Mouse (Mus musculus): ENCODE results near the gene Thnsl2. TPM values are rescaled to one million over a fixed set of nuclear protein-coding genes. Genes with fewer than 3 reads are reported as not detected.

The Thnsl2 gene
- polyA plus RNA-seq (2015; fragmentation: Nextera tagmentation; extraction: Ambion mirVana): 99.3 and 110 TPM in 2 replicates

GRCm38 (mm10) chr6:71143894-71144455 lies at the start of gene Thnsl2:
Gene Thnsl2 (minus strand): TSS chr6:71144439.
- Histone ChIP-seq H3K4me1 (replicated peaks; ENCODE audit: insufficient read depth, low read length) (no peaks in the 10 kb centered on the region), H3K4me3 (replicated peaks; ENCODE audit: low read depth, low read length) (peak within 1 kb of the TSS; percentile 54), H3K9me3 (replicated peaks; ENCODE audit: low read length) (0 out of 2 replicates have a peak, but pooled peaks cover 3% of the 10 kb centered on the region), H3K4me2 (ENCODE audit: low read length) (peak within 1 kb of the TSS; percentile 83), H3K27ac (peak within 1 kb of the TSS; percentile 93), H3K36me3 (ENCODE audit: insufficient read depth, low read length) (no peaks in the 10 kb centered on the region), H3K9ac (ENCODE audit: low read depth, low read length) (peak within 1 kb of the TSS; percentile 84), H3K27me3 (ENCODE audit: insufficient read depth, low read length) (no peaks in the 10 kb centered on the region)
- peak; percentile 58 for TF ChIP-seq CTCF (IDR thresholded peaks at IDR 0.05; ENCODE audit: low read depth)
- DNase-seq (ENCODE audit: low spot score) (peak; percentile 90), ATAC-seq (replicated peaks; ENCODE audit: low FRiP score, low read depth) (peak; percentile 80)
- WGBS: 2% methylated on average over 32 of the region's 32 CpGs

- Histone ChIP-seq H3K27me3 (ENCODE audit: insufficient read depth, low read length) (no peaks in the 10 kb centered on the region), H3K4me3 (replicated peaks; ENCODE audit: low read depth, low read length) (no peak overlapping the region), H3K4me1 (replicated peaks; ENCODE audit: insufficient read depth, low read length) (no peaks in the 10 kb centered on the region), H3K4me2 (ENCODE audit: low read length) (no peak overlapping the region), H3K9ac (ENCODE audit: low read depth, low read length) (no peak overlapping the region), H3K9me3 (replicated peaks; ENCODE audit: low read length) (no peaks in the 10 kb centered on the region), H3K27ac (no peak overlapping the region), H3K36me3 (ENCODE audit: insufficient read depth, low read length) (no peaks in the 10 kb centered on the region)
- TF ChIP-seq CTCF (IDR thresholded peaks at IDR 0.05; ENCODE audit: low read depth): no peak
- 81% methylated on average over 6 of the region's 6 CpGs for WGBS
- DNase-seq (ENCODE audit: low spot score): no peak
- no peak for ATAC-seq (replicated peaks; ENCODE audit: low FRiP score, low read depth)
Observed at GRCm38 (mm10) chr6:71193151-71193740, 49.0 kb upstream of the Thnsl2 start.

GRCm38 (mm10) chr6:71190501-71190900 lies 46.3 kb upstream of the Thnsl2 start:
- Histone ChIP-seq H3K9ac (ENCODE audit: low read depth, low read length) (no peak overlapping the region), H3K4me1 (replicated peaks; ENCODE audit: insufficient read depth, low read length) (no peaks in the 10 kb centered on the region), H3K27me3 (ENCODE audit: insufficient read depth, low read length) (no peaks in the 10 kb centered on the region), H3K4me2 (ENCODE audit: low read length) (no peak overlapping the region), H3K9me3 (replicated peaks; ENCODE audit: low read length) (no peaks in the 10 kb centered on the region), H3K27ac (no peak overlapping the region), H3K4me3 (replicated peaks; ENCODE audit: low read depth, low read length) (no peak overlapping the region), H3K36me3 (ENCODE audit: insufficient read depth, low read length) (no peaks in the 10 kb centered on the region)
- no peak for ATAC-seq (replicated peaks; ENCODE audit: low FRiP score, low read depth)
- no peak for DNase-seq (ENCODE audit: low spot score)
- TF ChIP-seq CTCF (IDR thresholded peaks at IDR 0.05; ENCODE audit: low read depth): no peak
- WGBS: 87% methylated on average over 2 of the region's 2 CpGs

- no peak overlapping the region for H3K4me3 ChIP-seq (replicated peaks; ENCODE audit: low read depth, low read length)
- ATAC-seq (replicated peaks; ENCODE audit: low FRiP score, low read depth): no peak
- no peak for TF ChIP-seq CTCF (IDR thresholded peaks at IDR 0.05; ENCODE audit: low read depth)
- H3K36me3 ChIP-seq (ENCODE audit: insufficient read depth, low read length): no peaks in the 10 kb centered on the region
- no peaks in the 10 kb centered on the region for H3K27me3 ChIP-seq (ENCODE audit: insufficient read depth, low read length)
- DNase-seq (ENCODE audit: low spot score): no peak
- no peaks in the 10 kb centered on the region for H3K4me1 ChIP-seq (replicated peaks; ENCODE audit: insufficient read depth, low read length)
- 11% methylated on average over 1 of the region's 1 CpGs for WGBS
- H3K4me2 ChIP-seq (ENCODE audit: low read length): no peak overlapping the region
- no peak overlapping the region for H3K9ac ChIP-seq (ENCODE audit: low read depth, low read length)
- no peaks in the 10 kb centered on the region for H3K9me3 ChIP-seq (replicated peaks; ENCODE audit: low read length)
- H3K27ac ChIP-seq: no peak overlapping the region
Observed at GRCm38 (mm10) chr6:71189578-71189977, 45.3 kb upstream of the Thnsl2 start.

- no peak overlapping the region for H3K9ac ChIP-seq (ENCODE audit: low read depth, low read length)
- H3K27me3 ChIP-seq (ENCODE audit: insufficient read depth, low read length): no peaks in the 10 kb centered on the region
- no peaks in the 10 kb centered on the region for H3K4me1 ChIP-seq (replicated peaks; ENCODE audit: insufficient read depth, low read length)
- H3K9me3 ChIP-seq (replicated peaks; ENCODE audit: low read length): no peaks in the 10 kb centered on the region
- no peak for DNase-seq (ENCODE audit: low spot score)
- no peaks in the 10 kb centered on the region for H3K36me3 ChIP-seq (ENCODE audit: insufficient read depth, low read length)
- 80% methylated on average over 7 of the region's 7 CpGs for WGBS
- H3K4me2 ChIP-seq (ENCODE audit: low read length): no peak overlapping the region
- H3K4me3 ChIP-seq (replicated peaks; ENCODE audit: low read depth, low read length): no peak overlapping the region
- no peak overlapping the region for H3K27ac ChIP-seq
- ATAC-seq (replicated peaks; ENCODE audit: low FRiP score, low read depth): no peak
- TF ChIP-seq CTCF (IDR thresholded peaks at IDR 0.05; ENCODE audit: low read depth): no peak
Observed at GRCm38 (mm10) chr6:71184941-71185604, 40.8 kb upstream of the Thnsl2 start.

- WGBS: 83% methylated on average over 1 of the region's 1 CpGs
Observed at GRCm38 (mm10) chr6:71180596-71180995, 36.4 kb upstream of the Thnsl2 start.

More at GRCm38 (mm10) chr6:71180596-71180995, 36.4 kb upstream of the Thnsl2 start:
- no peak for DNase-seq (ENCODE audit: low spot score)
- Histone ChIP-seq H3K9ac (ENCODE audit: low read depth, low read length) (no peak overlapping the region), H3K9me3 (replicated peaks; ENCODE audit: low read length) (no peaks in the 10 kb centered on the region), H3K4me3 (replicated peaks; ENCODE audit: low read depth, low read length) (no peak overlapping the region), H3K27ac (no peak overlapping the region), H3K4me2 (ENCODE audit: low read length) (no peak overlapping the region), H3K27me3 (ENCODE audit: insufficient read depth, low read length) (no peaks in the 10 kb centered on the region), H3K4me1 (replicated peaks; ENCODE audit: insufficient read depth, low read length) (no peaks in the 10 kb centered on the region), H3K36me3 (ENCODE audit: insufficient read depth, low read length) (no peaks in the 10 kb centered on the region)
- ATAC-seq (replicated peaks; ENCODE audit: low FRiP score, low read depth): no peak
- TF ChIP-seq CTCF (IDR thresholded peaks at IDR 0.05; ENCODE audit: low read depth): no peak

Data from kidney, postnatal 0 days (tissue).